Mouse (Mus musculus) large intestine, adult 2 months (tissue): ENCODE results near the gene Cpxm1. TPM values are rescaled to one million over a fixed set of nuclear protein-coding genes. Genes with fewer than 3 reads are reported as not detected.
"Not testable (repeated sequence)": the region's sequence is repeated elsewhere in the genome, so short reads cannot be mapped to it uniquely, and the experiment has no call there.

Experiments used
- DNase-seq: peaks from one replicate; pipeline ENCODE4 v3.0.0-alpha.2; 2012; ENCODE audit warnings: low read depth, low spot score
- WGBS: fragments of 180-500 bp; shearing (Covaris S2); methylation state at CpG from one replicate; pipeline ENCODE4 v1.1.7; 2018; 5-methylcytosine and 5-hydroxymethylcytosine counted together
- polyA plus RNA-seq: library from polyadenylated mRNA; depleted of rRNA; stranded (reverse); fragments of >200 nt; gene quantifications from 2 replicates; pipeline ENCODE4 v1.2.3, GENCODE M21; 2012

Gene Cpxm1
- polyA plus RNA-seq, 1 experiment: 4.2 TPM

- no peak for DNase-seq
- 48% methylated on average over 2 of the region's 2 CpGs for WGBS
Measured at GRCm38 (mm10) chr2:130406178-130406577, 8.8 kb upstream of the Cpxm1 start, which contains the start of gene Tmem239. Gene Tmem239 (plus strand): TSS chr2:130406478.

- 88% methylated on average over 1 of the region's 1 CpGs for WGBS
Measured at GRCm38 (mm10) chr2:130404939-130405338, 7.6 kb upstream of the Cpxm1 start, which contains the start of the genes Gm28372 and 1700020A23Rik. Gene Gm28372 (plus strand): TSS chr2:130405239. Gene 1700020A23Rik (plus strand): TSS chr2:130405259.

DNA sequence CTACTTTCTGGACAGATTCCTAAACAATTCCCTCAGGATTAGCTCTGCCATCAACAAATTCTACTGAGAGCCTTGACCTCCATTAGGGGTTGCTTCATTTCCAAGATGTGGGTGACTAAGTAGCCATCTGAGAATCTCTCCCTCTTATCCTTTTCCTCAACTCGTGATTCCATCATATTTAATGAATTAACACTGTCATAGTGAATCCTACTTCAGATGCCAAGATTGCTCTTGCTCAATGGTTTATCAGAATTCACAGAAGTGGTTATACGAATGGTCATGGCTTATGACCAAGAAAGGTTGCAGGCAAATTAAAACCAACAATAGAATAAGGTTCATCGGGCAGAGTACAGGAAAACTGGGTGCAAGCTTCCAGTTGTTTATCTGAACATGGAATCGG is 4.5 kb upstream of the Cpxm1 start:
- 68% methylated on average over 4 of the region's 4 CpGs for WGBS
- DNase-seq: no peak

More at GRCm38 (mm10) chr2:130404939-130405338, 7.6 kb upstream of the Cpxm1 start, which contains the start of the genes Gm28372 and 1700020A23Rik:
- no peak for DNase-seq

GRCm38 (mm10) chr2:130400046-130400445 is 2.7 kb upstream of the Cpxm1 start:
- no peak for DNase-seq

DNA sequence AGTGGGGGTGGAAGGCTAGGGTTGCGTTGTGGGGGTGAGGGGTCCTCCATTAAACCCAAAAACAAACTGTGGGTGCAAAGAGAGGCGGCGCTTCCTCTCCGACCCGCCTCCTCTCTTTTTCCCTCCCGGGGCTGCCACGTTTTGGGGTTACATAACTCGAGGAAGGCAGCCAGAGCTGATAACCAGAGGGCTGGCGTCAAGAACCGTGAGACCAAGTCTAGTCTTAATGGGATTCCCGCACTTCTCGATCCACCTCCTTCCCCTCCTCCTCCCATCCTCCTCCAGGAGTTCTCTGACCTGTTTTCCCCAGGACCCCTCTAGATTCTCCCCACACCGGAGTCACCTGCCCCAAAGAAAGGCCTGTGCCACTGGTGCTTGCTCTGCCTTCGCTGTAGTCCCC is 717 bp upstream of the Cpxm1 start:
- WGBS: 19% methylated on average over 14 of the region's 14 CpGs

More at GRCm38 (mm10) chr2:130400046-130400445, 2.7 kb upstream of the Cpxm1 start:
- WGBS: 87% methylated on average over 1 of the region's 1 CpGs

GRCm38 (mm10) chr2:130395696-130396095 is 1.7 kb downstream of the Cpxm1 start:
- 91% methylated on average over 11 of the region's 11 CpGs for WGBS
- no peak for DNase-seq

More for the DNA sequence above, 717 bp upstream of the Cpxm1 start:
- DNase-seq: no peak

DNA sequence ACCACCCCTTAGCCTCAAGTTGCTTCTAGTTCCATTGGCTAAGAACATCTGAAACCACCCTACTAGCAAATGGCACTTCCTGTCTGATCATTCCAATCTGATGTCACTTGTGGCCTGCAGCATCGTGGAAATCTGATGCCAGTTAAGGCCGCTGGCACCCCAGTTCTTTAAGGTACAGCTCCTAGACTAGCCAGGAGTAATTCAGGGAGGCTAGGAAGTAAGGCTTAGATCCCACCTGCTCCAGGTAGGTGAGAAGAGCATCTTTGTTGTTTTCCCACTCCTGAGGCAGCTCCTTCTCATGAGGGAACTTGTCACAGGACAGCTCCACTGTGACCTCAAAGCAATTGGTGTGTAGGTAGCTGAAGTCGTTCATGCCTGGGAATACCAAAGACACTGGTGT is 4.5 kb downstream of the Cpxm1 start:
- no peak for DNase-seq
- WGBS: 77% methylated on average over 3 of the region's 3 CpGs

GRCm38 (mm10) chr2:130390993-130391625 is 6.3 kb downstream of the Cpxm1 start:
- DNase-seq: no peak
- 45% methylated on average over 11 of the region's 11 CpGs for WGBS

DNA sequence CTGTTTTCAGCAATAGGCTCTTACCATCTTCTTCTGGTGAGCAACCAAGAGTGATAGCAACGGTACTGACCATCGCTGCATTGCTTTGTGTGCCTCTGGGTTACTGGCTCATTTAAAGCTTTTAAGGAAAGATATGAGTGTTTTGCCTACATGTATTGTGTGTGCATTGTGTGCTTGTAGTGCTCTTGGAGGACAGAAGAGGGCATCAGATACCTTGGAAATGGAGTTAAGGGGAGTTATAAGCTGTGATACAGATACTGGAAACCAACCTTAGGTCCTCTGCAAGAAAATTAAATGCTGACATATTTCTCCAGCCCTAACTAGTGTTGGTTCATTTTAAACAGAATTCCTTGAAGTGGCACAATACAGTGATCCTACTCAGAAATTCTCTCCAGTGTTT is 8.6 kb downstream of the Cpxm1 start:
- 87% methylated on average over 2 of the region's 2 CpGs for WGBS
- DNase-seq: no peak

GRCm38 (mm10) chr2:130386212-130386611 is 11.2 kb downstream of the Cpxm1 start:
- no peak for DNase-seq

DNA sequence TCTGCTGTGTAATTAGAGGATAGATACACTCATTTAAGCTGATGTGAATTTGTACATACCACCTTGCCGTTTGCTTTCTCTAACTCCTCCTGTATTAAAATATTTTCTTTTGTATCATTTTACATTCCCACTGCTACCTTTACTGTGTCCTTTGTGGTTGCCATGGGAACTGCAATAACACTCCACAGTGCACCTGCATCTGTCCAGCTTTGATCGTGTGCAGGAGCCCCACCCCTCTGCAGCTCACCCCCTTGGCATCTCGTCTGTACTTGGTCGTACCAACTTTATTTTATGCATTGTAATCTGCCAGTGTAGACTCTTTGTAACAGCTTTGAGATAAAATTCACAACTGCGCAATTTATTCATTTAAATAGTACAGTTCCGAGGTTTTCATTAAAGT is 13.5 kb downstream of the Cpxm1 start:
- no peak for DNase-seq
- WGBS: 41% methylated on average over 6 of the region's 6 CpGs

More at GRCm38 (mm10) chr2:130386212-130386611, 11.2 kb downstream of the Cpxm1 start:
- 69% methylated on average over 1 of the region's 1 CpGs for WGBS

- WGBS: 44% methylated on average over 3 of the region's 3 CpGs
- no peak for DNase-seq
Measured at GRCm38 (mm10) chr2:130383205-130383604, 14.2 kb downstream of the Cpxm1 start.

GRCm38 (mm10) chr2:130374951-130375350 is 22.4 kb downstream of the Cpxm1 start:
- WGBS: 53% methylated on average over 4 of the region's 4 CpGs
- no peak for DNase-seq

- DNase-seq: not testable (repeated sequence)
- whole genome bisulfite sequencing: 42% methylated on average over 1 of the region's 1 CpGs
Measured at GRCm38 (mm10) chr2:130373026-130373425, 24.3 kb downstream of the Cpxm1 start.

GRCm38 (mm10) chr2:130367386-130367785 is 30.0 kb downstream of the Cpxm1 start:
- 34% methylated on average over 4 of the region's 4 CpGs for WGBS
- no peak for DNase-seq

DNA sequence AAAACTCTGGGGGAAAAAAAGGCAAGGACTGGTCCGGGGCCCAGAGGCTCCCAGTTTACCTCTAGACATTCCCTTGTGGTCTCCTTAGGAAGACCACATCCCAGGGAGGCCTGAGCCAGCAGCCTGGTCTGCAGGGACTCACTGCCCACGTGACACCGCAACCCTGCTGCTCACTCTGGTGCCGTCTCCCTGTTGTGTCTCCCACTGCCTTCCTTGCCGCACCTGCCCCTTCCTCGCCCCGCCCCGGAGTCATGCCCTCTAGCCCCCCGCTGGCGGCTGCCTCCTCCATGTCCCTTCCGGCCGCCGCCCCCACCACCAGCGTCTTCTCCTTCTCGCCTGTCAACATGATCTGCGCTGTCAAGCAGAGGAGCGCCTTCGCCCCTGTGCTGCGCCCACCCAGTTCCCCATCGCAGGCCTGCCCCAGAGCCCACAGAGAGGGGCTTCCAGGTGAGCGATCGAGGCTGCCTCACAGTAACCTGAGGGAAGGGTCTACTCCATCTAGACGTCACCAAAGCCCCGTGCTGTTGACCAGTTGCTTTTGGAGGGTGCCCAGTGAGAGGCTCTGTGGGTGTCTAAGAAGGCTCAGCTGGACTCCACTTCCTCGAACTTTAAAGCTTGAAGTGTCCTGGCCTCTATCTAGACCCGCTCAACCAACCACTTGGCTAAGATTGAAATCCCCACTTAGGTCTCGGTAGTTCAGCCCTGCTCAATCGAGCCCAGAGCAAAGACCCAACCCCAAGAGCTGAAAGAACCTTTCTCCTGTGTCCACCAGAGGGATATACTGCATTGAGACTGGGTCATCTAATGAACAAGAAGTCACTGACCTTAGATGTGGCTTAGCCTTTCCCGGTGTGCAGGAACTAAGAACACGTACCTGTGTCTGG is 31.9 kb downstream of the Cpxm1 start:
- 17% methylated on average over 30 of the region's 30 CpGs for WGBS
- no peak for DNase-seq

- no peak for DNase-seq
Measured at GRCm38 (mm10) chr2:130362511-130363026, 34.8 kb downstream of the Cpxm1 start.

GRCm38 (mm10) chr2:130358852-130359251 is 38.5 kb downstream of the Cpxm1 start:
- WGBS: 18% methylated on average over 5 of the region's 5 CpGs
- no peak for DNase-seq

More at GRCm38 (mm10) chr2:130362511-130363026, 34.8 kb downstream of the Cpxm1 start:
- WGBS: 11% methylated on average over 14 of the region's 14 CpGs

DNA sequence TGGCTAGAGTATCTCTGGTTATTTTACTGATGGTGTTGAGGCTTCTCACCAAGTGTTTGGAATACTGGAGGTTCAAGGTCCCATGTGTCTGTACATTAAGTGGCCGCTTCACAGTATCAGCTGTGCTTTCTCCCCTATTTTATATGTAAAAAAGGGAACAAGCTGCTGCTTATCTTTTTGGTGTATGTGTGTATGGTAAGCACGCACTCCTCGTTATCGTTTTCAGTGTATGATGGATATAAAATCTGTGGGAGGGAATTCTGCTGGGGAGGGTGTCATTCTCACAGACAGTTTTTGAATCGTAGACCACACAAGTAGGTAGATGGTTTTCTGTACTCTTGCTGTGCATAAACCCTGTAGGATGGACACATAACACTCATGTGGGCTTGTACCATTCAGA is 39.8 kb downstream of the Cpxm1 start:
- WGBS: 87% methylated on average over 5 of the region's 5 CpGs
- no peak for DNase-seq

DNA sequence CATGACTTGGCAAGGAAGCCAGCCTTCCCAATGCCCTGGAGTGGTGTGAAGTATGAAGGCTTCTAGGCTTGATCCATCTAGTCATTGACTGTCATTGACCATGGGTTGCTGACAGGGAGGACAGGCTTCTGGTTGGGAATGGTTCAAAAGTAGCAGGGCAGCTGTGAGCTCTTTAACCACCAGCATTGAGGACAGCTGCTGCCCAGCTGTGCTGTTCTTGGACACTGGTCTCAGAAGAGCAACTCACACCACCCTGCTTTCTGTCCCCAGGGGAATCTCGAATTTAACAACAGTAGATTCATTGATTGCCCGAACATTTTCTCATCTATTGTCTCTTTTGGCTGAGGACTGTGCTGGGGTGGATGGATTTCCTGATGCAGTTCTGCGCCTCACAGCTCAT is 43.5 kb downstream of the Cpxm1 start:
- 61% methylated on average over 3 of the region's 3 CpGs for WGBS
- DNase-seq: no peak
